Mouse (Mus musculus) MEL (cell line): ENCODE data around the gene Rell1. TPM values are rescaled to one million over a fixed set of nuclear protein-coding genes. Genes with fewer than 3 reads are reported as not detected.

ENCODE experiments used
- DNase-seq: peaks from one replicate; pipeline ENCODE4 v3.0.0; 2011; ENCODE audit warnings: low read depth, low spot score
- H3K27ac ChIP-seq: 2 replicates; pipeline ENCODE4 v1.5.1; 2012; ENCODE audit warnings: low read depth, mild to moderate bottlenecking, control low read depth, low read length, moderate library complexity; ENCODE audit not compliant: control insufficient read depth
- H3K27me3 ChIP-seq, 2 experiments: fragments of 150-350 bp in 1 of 2; sonication (generic) in 1 of 2; 2 replicates each; pipeline ENCODE4 v1.6.1; 2012; ENCODE audit warnings: low read length in 2 of 2, mild to moderate bottlenecking in 2 of 2, improper control_type of control experiment in 1 of 2, moderate library complexity in 1 of 2; ENCODE audit not compliant: insufficient read depth in 2 of 2, control insufficient read depth in 1 of 2
- H3K36me3 ChIP-seq, 2 experiments: 2 replicates each; pipeline ENCODE4 v1.6.1; 2012 to 2014; ENCODE audit warnings: low read length in 2 of 2, improper control_type of control experiment in 1 of 2, inconsistent platforms in 1 of 2, mild to moderate bottlenecking in 1 of 2; ENCODE audit not compliant: insufficient read depth in 2 of 2, control insufficient read depth in 1 of 2
- H3K4me1 ChIP-seq, 2 experiments: fragments of 150-350 bp in 1 of 2; sonication (generic) in 1 of 2; 2 replicates each; pipeline ENCODE4 v1.6.1; 2012; ENCODE audit warnings: low read length in 2 of 2, improper control_type of control experiment in 1 of 2, mild to moderate bottlenecking in 1 of 2; ENCODE audit not compliant: insufficient read depth in 2 of 2, control insufficient read depth in 1 of 2
- H3K4me3 ChIP-seq, 2 experiments: fragments of 150-350 bp in 1 of 2; sonication (generic) in 1 of 2; 2 replicates each; pipeline ENCODE4 v1.5.1; 2012; ENCODE audit warnings: low read depth in 2 of 2, low read length in 2 of 2, mild to moderate bottlenecking in 2 of 2, moderate library complexity in 2 of 2, control low read depth in 1 of 2, improper control_type of control experiment in 1 of 2; ENCODE audit not compliant: control insufficient read depth in 1 of 2, insufficient read depth in 1 of 2
- H3K79me2 ChIP-seq: 2 replicates; pipeline ENCODE4 v1.6.1; 2012; ENCODE audit warnings: mild to moderate bottlenecking, low read length, moderate library complexity; ENCODE audit not compliant: control insufficient read depth, poor library complexity, insufficient read depth
- H3K9ac ChIP-seq: 2 replicates; pipeline ENCODE4 v1.6.1; 2012; ENCODE audit warnings: low read depth, mild to moderate bottlenecking, control low read depth, low read length, moderate library complexity; ENCODE audit not compliant: control insufficient read depth, poor library complexity, severe bottlenecking
- H3K9me3 ChIP-seq: fragments of 150-350 bp; sonication (generic); replicated peaks from 2 replicates; pipeline ENCODE4 v1.6.1; 2012; ENCODE audit warnings: mild to moderate bottlenecking, low read length, improper control_type of control experiment, moderate library complexity; ENCODE audit not compliant: insufficient read depth
- CHD1 ChIP-seq: IDR thresholded peaks from 2 replicates; pipeline ENCODE4 v1.6.1; 2012; ENCODE audit warnings: low read depth, mild to moderate bottlenecking, inconsistent platforms, low read length, improper control_type of control experiment
- EP300 ChIP-seq, 2 experiments: IDR thresholded peaks; 2 replicates each; pipeline ENCODE4 v1.6.1; 2011; ENCODE audit warnings: improper control_type of control experiment in 2 of 2, low read length in 2 of 2, low read depth in 1 of 2, mild to moderate bottlenecking in 1 of 2
- GATA1 ChIP-seq: IDR thresholded peaks from 2 replicates; pipeline ENCODE4 v1.6.1; 2011; ENCODE audit warnings: low read depth, low read length, improper control_type of control experiment
- HCFC1 ChIP-seq: IDR thresholded peaks from 2 replicates; pipeline ENCODE4 v1.6.1; 2012; ENCODE audit warnings: low read depth, mild to moderate bottlenecking, inconsistent platforms, low read length, improper control_type of control experiment, moderate library complexity
- KAT2A ChIP-seq: conservative IDR thresholded peaks from 2 replicates; pipeline ENCODE4 v1.6.1; 2012; ENCODE audit warnings: low read depth, low read length, improper control_type of control experiment, inconsistent platforms
- MAFK ChIP-seq: IDR thresholded peaks from 2 replicates; pipeline ENCODE4 v1.6.1; 2011; ENCODE audit warnings: low read depth, mild to moderate bottlenecking, low read length, improper control_type of control experiment, borderline replicate concordance
- MAX ChIP-seq: IDR thresholded peaks from 2 replicates; pipeline ENCODE4 v1.6.1; 2011; ENCODE audit warnings: low read length, improper control_type of control experiment
- MAZ ChIP-seq: IDR thresholded peaks from 2 replicates; pipeline ENCODE4 v1.6.1; 2012; ENCODE audit warnings: low read depth, mild to moderate bottlenecking, inconsistent platforms, low read length, improper control_type of control experiment
- MEF2A ChIP-seq: IDR thresholded peaks from 2 replicates; pipeline ENCODE4 v1.6.1; 2014; ENCODE audit warnings: low read depth, mild to moderate bottlenecking, inconsistent platforms, low read length, improper control_type of control experiment; ENCODE audit not compliant: poor library complexity, insufficient replicate concordance, severe bottlenecking; ENCODE audit errors: extremely low read depth
- MXI1 ChIP-seq: IDR thresholded peaks from 2 replicates; pipeline ENCODE4 v1.6.1; 2011; ENCODE audit warnings: mild to moderate bottlenecking, low read depth, low read length, improper control_type of control experiment
- MYB ChIP-seq: IDR thresholded peaks from 2 replicates; pipeline ENCODE4 v1.6.1; 2011; ENCODE audit warnings: mild to moderate bottlenecking, low read depth, low read length, improper control_type of control experiment
- POLR2A ChIP-seq, 2 experiments: IDR thresholded peaks; 2 replicates each; pipeline ENCODE4 v1.6.1; 2011 to 2012; ENCODE audit warnings: low read length in 2 of 2, mild to moderate bottlenecking in 2 of 2, control low read depth in 1 of 2, improper control_type of control experiment in 1 of 2, low read depth in 1 of 2, moderate library complexity in 1 of 2; ENCODE audit not compliant: control insufficient read depth in 1 of 2, insufficient read depth in 1 of 2, poor library complexity in 1 of 2
- RCOR1 ChIP-seq: IDR thresholded peaks from 2 replicates; pipeline ENCODE4 v1.6.1; 2012; ENCODE audit warnings: low read depth, mild to moderate bottlenecking, inconsistent platforms, low read length, improper control_type of control experiment
- SIN3A ChIP-seq: IDR thresholded peaks from 2 replicates; pipeline ENCODE4 v1.6.1; 2012; ENCODE audit warnings: low read length, improper control_type of control experiment, inconsistent platforms
- SMC3 ChIP-seq: IDR thresholded peaks from 2 replicates; pipeline ENCODE4 v1.6.1; 2011; ENCODE audit warnings: low read depth, low read length, improper control_type of control experiment
- TBP ChIP-seq: IDR thresholded peaks from 2 replicates; pipeline ENCODE4 v1.8.0; 2011; ENCODE audit warnings: low read depth, low read length, improper control_type of control experiment
- TCF12 ChIP-seq: IDR thresholded peaks from 2 replicates; pipeline ENCODE4 v1.6.1; 2014; ENCODE audit warnings: low read depth, mild to moderate bottlenecking, inconsistent platforms, low read length, improper control_type of control experiment, moderate library complexity
- USF2 ChIP-seq, 2 experiments: IDR thresholded peaks; 2 replicates each; pipeline ENCODE4 v1.6.1; 2011 to 2012; ENCODE audit warnings: improper control_type of control experiment in 2 of 2, low read length in 2 of 2, borderline replicate concordance in 1 of 2, inconsistent platforms in 1 of 2, low read depth in 1 of 2, mild to moderate bottlenecking in 1 of 2; ENCODE audit not compliant: insufficient read depth in 1 of 2
- ZKSCAN1 ChIP-seq: IDR thresholded peaks from 2 replicates; pipeline ENCODE4 v1.6.1; 2012; ENCODE audit warnings: low read depth, mild to moderate bottlenecking, inconsistent platforms, low read length, improper control_type of control experiment, moderate library complexity
- ZMIZ1 ChIP-seq: IDR thresholded peaks from 2 replicates; pipeline ENCODE4 v1.6.1; 2012; ENCODE audit warnings: low read depth, mild to moderate bottlenecking, inconsistent platforms, low read length, improper control_type of control experiment, moderate library complexity
- ZNF384 ChIP-seq: IDR thresholded peaks from 2 replicates; pipeline ENCODE4 v1.6.1; 2012; ENCODE audit warnings: low read depth, mild to moderate bottlenecking, inconsistent platforms, low read length, improper control_type of control experiment
- polyA plus RNA-seq, 2 experiments: library from polyadenylated mRNA; stranded (reverse) in 1 of 2; unstranded in 1 of 2; fragments of >175 nt in 1 of 2; fragments of >200 nt in 1 of 2; gene quantifications; 2 replicates each; pipeline versions ENCODE4 v1.2.1 to v1.2.4; 2012; ENCODE audit warnings: low replicate concordance in 2 of 2, low read depth in 1 of 2; ENCODE audit not compliant: insufficient read length in 2 of 2, insufficient read depth in 1 of 2, missing spikeins in 1 of 2
- total RNA-seq: library from RNA; depleted of rRNA; stranded (reverse); fragments of 300-350 nt; gene quantifications from 2 replicates; pipeline ENCODE4 v1.2.3, GENCODE M21; 2012

The Rell1 gene
- total and polyA plus RNA-seq, 3 experiments = 2.2 to 5.2 TPM; not detected in 1

GRCm38 (mm10) chr5:63952039-63952438 lies 16.7 kb downstream of the Rell1 start:
- no peaks in the 10 kb centered on the region; a peak in 1 of 4 replicates for H3K36me3 ChIP-seq
- DNase-seq = no peak
- H3K9ac ChIP-seq = no peak overlapping the region
- H3K79me2 ChIP-seq = no peaks in the 10 kb centered on the region
- H3K27ac ChIP-seq = no peak overlapping the region
- H3K9me3 ChIP-seq = no peaks in the 10 kb centered on the region
- H3K27me3 ChIP-seq = no peaks in the 10 kb centered on the region
- H3K4me3 ChIP-seq = no peak overlapping the region
- no peaks in the 10 kb centered on the region for H3K4me1 ChIP-seq
- TF ChIP-seq RCOR1 (no peak), MYB (no peak), ZMIZ1 (no peak), EP300 (IDR thresholded peaks at IDR 0.05; ENCODE audit: low read depth in 1 of 2, low read length in 2 of 2) (no peak), CHD1 (no peak), POLR2A (IDR thresholded peaks at IDR 0.05; ENCODE audit: control insufficient read depth in 1 of 2, insufficient read depth in 1 of 2, low read depth in 1 of 2, low read length in 2 of 2, poor library complexity in 1 of 2) (no peak), USF2 (IDR thresholded peaks at IDR 0.05; ENCODE audit: borderline replicate concordance in 1 of 2, insufficient read depth in 1 of 2, low read depth in 1 of 2, low read length in 2 of 2) (no peak), HCFC1 (no peak), MEF2A (no peak), MAX (no peak), TBP (no peak), SIN3A (no peak)

GRCm38 (mm10) chr5:63951421-63951911 lies 17.2 kb downstream of the Rell1 start:
- Histone ChIP-seq H3K9me3 (no peaks in the 10 kb centered on the region), H3K36me3 (no peaks in the 10 kb centered on the region; a peak in 1 of 4 replicates), H3K9ac (no peak overlapping the region), H3K27me3 (no peaks in the 10 kb centered on the region), H3K27ac (no peak overlapping the region), H3K79me2 (no peaks in the 10 kb centered on the region), H3K4me3 (no peak overlapping the region), H3K4me1 (no peaks in the 10 kb centered on the region)
- no peak for DNase-seq
- TF ChIP-seq EP300 (IDR thresholded peaks at IDR 0.05; ENCODE audit: low read depth in 1 of 2, low read length in 2 of 2) = no peak
- TF ChIP-seq GATA1 = no peak
- TF ChIP-seq KAT2A = no peak
- TF ChIP-seq RCOR1 = no peak
- TF ChIP-seq MAZ = no peak
- no peak for TF ChIP-seq ZNF384
- no peak for TF ChIP-seq USF2 (IDR thresholded peaks at IDR 0.05; ENCODE audit: borderline replicate concordance in 1 of 2, insufficient read depth in 1 of 2, low read depth in 1 of 2, low read length in 2 of 2)
- no peak for TF ChIP-seq MEF2A
- no peak for TF ChIP-seq MXI1
- no peak for TF ChIP-seq SMC3
- no peak for TF ChIP-seq SIN3A
- TF ChIP-seq TCF12 = no peak
- TF ChIP-seq MAFK = no peak
- TF ChIP-seq ZKSCAN1 = no peak
